Mouse (Mus musculus): ENCODE results near the gene Nomo1. TPM values are rescaled to one million over a fixed set of nuclear protein-coding genes. Genes with fewer than 3 reads are reported as not detected.

Gene Nomo1
- polyA plus RNA-seq, 1 experiment from 2014 or later = 44.2 TPM

DNA sequence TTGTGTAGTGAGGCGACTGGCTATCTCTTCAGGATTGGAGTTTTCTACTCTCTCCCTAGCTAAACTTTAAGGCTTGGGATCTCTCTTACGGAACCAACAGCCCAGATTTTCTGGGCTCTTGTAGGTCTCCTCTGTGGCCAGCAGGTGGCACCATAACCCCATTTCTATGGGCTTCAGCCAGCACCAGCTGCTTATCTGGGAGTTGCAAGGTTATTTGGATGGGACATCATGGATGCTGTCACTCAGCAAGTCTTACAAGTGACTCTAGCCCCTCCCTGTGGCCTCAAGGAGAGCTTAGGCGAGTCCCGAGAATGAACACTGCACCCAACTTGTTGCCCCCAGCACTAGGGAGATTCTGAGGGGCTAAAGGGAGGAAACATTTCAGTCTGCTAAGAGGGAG lies 62.6 kb downstream of the Nomo1 start:
- WGBS = 2% methylated on average over 4 of the region's 4 CpGs
- Histone ChIP-seq H3K9me3 (no peaks in the 10 kb centered on the region), H3K4me1 (peaks cover 52% of the 10 kb centered on the region), H3K27ac (peak overlapping the region; percentile 95; the same call in 1 of the 2 replicates), H3K36me3 (0 out of 2 replicates have a peak, but pooled peaks cover 4% of the 10 kb centered on the region), H3K4me3 (peak overlapping the region; percentile 70; the same call in 1 of the 2 replicates), H3K27me3 (ENCODE audit: insufficient read depth, poor library complexity, severe bottlenecking) (peaks cover 55% of the 10 kb centered on the region)
- peak; percentile 85 for DNase-seq (ENCODE audit: low spot score)

DNA sequence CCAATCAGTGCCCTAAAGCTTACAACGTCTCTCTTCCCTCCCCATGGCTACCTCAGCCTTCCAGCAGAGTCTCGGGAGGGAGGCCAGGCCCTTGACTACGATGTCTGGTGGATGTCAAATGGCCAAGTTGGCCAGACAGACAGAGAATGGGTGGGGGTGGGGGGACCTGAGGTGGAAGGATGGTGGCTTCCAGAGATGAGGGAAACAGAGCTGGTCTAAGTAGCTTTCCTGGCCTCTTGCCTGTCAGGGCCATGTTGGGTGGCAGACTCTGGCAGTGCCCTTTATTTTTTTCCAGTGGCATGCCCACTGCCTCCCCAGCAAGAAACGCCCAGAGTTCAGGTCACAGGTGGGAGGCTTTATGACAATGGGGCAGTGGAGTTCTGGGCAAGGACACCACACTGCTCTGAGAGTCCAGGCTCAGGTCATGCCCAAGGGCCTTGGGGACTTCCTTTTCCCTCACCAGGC lies 63.9 kb downstream of the Nomo1 start:
- Histone ChIP-seq H3K9me3 (no peaks in the 10 kb centered on the region), H3K27ac (peak overlapping the region; percentile 95), H3K4me3 (peak overlapping the region; percentile 70), H3K27me3 (ENCODE audit: insufficient read depth, poor library complexity, severe bottlenecking) (peaks cover 51% of the 10 kb centered on the region), H3K36me3 (0 out of 2 replicates have a peak, but pooled peaks cover 4% of the 10 kb centered on the region), H3K4me1 (peaks cover 52% of the 10 kb centered on the region)
- WGBS = 30% methylated on average over 4 of the region's 4 CpGs
- DNase-seq (ENCODE audit: low spot score) = no peak

DNA sequence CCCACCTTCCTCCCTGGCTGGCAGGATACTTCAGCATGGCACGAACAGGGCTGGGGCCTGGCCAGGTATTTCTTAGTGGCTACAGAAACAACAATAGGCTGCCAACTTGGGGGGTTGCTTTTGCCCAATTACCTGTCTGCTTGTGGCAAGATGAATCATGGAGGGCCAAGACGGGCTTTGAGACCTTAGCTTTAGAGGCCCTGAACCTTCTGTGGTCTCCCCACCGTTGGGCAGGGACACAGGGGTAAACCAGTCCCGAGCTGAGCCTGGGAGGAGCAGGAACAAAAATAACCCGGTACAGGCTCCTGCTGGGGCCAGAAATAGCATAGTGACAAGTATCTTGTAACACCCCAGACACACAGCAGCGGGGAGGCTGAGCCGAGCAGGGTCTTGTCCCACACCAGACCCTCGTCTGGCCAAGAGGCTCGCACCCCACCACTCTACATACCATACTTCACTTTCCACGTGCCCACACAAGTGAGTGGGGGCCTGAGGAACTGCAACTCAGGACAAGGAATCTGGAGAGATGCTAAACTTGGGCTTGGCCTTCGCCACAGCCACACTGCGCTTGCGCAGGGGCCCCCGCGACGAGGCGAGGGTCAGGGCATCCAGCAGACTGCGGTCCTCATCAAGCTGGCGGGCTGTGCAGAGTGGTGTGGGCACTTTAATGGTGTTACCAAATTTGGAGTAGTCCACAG lies 64.9 kb downstream of the Nomo1 start:
- WGBS = 41% methylated on average over 19 of the region's 19 CpGs
- Histone ChIP-seq H3K27ac (peak overlapping the region; percentile 95), H3K9me3 (no peaks in the 10 kb centered on the region), H3K27me3 (ENCODE audit: insufficient read depth, poor library complexity, severe bottlenecking) (peaks cover 53% of the 10 kb centered on the region), H3K4me1 (peaks cover 52% of the 10 kb centered on the region), H3K4me3 (peak overlapping the region; percentile 70), H3K36me3 (0 out of 2 replicates have a peak, but pooled peaks cover 4% of the 10 kb centered on the region)
- peak; percentile 90 for DNase-seq (ENCODE audit: low spot score)

GRCm38 (mm10) chr7:46098919-46099286 lies 65.4 kb downstream of the Nomo1 start:
- Histone ChIP-seq H3K4me3 (peak overlapping the region; percentile 70), H3K9me3 (no peaks in the 10 kb centered on the region), H3K27ac (peak overlapping the region; percentile 95), H3K27me3 (ENCODE audit: insufficient read depth, poor library complexity, severe bottlenecking) (peaks cover 53% of the 10 kb centered on the region), H3K4me1 (peaks cover 52% of the 10 kb centered on the region), H3K36me3 (0 out of 2 replicates have a peak, but pooled peaks cover 4% of the 10 kb centered on the region)
- 79% methylated on average over 19 of the region's 19 CpGs for WGBS
- DNase-seq (ENCODE audit: low spot score) = no peak

DNA sequence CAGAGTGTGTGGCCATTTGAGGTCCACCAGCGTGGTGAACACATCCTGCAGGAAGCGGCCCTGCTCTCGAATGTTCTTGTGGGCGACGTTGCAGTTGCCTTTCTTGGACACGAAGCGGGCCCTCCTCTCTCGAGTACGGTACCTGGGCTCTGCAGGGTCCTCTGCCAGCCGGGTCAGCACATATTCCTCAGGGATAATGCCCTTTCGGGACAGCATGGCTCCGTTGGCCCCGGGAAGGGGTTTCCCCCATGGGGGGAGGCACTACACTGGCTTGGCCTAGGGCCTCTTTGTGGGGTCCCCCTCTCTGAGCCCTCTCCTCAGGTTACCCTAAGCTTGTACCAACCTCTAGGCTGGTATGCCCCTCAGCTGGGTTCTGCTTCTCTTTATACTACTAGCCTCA lies 66.2 kb downstream of the Nomo1 start:
- WGBS = 74% methylated on average over 13 of the region's 13 CpGs
- peak overlapping the region; percentile 70 for H3K4me3 ChIP-seq
- peaks cover 52% of the 10 kb centered on the region for H3K4me1 ChIP-seq
- 0 out of 2 replicates have a peak, but pooled peaks cover 4% of the 10 kb centered on the region for H3K36me3 ChIP-seq
- peaks cover 53% of the 10 kb centered on the region for H3K27me3 ChIP-seq (ENCODE audit: insufficient read depth, poor library complexity, severe bottlenecking)
- H3K27ac ChIP-seq = peak overlapping the region; percentile 95
- H3K9me3 ChIP-seq = no peaks in the 10 kb centered on the region
- no peak for DNase-seq (ENCODE audit: low spot score)

- Histone ChIP-seq H3K36me3 (0 out of 2 replicates have a peak, but pooled peaks cover 4% of the 10 kb centered on the region), H3K4me1 (peaks cover 52% of the 10 kb centered on the region), H3K9me3 (no peaks in the 10 kb centered on the region), H3K4me3 (peak within 1 kb of the TSS; percentile 70), H3K27ac (peak within 1 kb of the TSS; percentile 95), H3K27me3 (ENCODE audit: insufficient read depth, poor library complexity, severe bottlenecking) (peaks cover 53% of the 10 kb centered on the region)
- DNase-seq (ENCODE audit: low spot score) = peak; percentile 94
- WGBS = under 1% methylated on average over 34 of the region's 34 CpGs
Measured at GRCm38 (mm10) chr7:46100563-46100962, 67.1 kb downstream of the Nomo1 start, which contains the start of gene Kcnj11. Kcnj11 (minus strand) TSS chr7:46100764.

DNA sequence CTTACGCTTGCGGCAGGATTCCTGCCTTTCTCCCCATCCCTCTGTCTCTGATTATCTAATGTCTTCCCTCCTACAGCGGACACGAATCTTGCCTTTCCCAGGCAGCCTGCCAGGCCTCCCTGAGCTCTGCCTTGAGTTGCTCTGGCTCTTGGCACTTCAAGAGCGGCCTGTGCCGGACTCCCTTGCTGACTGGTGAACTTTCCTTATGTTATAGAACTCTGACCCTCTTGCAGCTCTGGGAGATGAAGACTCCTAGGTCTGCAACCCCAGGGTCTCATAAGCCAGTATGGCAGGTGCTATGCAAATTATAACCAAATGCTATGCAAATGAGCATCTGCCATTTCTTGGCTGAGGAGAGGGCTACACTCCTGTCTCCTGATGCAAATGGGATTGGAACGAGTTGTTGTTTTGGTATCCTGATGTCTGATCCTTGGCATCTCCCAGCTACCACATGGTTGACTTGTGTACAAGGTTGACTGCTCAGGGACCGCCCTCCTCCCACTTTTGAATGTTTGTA lies 69.6 kb downstream of the Nomo1 start:
- no peak overlapping the region for H3K27ac ChIP-seq
- WGBS = 81% methylated on average over 8 of the region's 8 CpGs
- no peak for DNase-seq (ENCODE audit: low spot score)
- peaks cover 60% of the 10 kb centered on the region for H3K27me3 ChIP-seq (ENCODE audit: insufficient read depth, poor library complexity, severe bottlenecking)
- no peaks in the 10 kb centered on the region for H3K9me3 ChIP-seq
- no peak overlapping the region for H3K4me3 ChIP-seq
- H3K36me3 ChIP-seq = 0 out of 2 replicates have a peak, but pooled peaks cover 4% of the 10 kb centered on the region
- H3K4me1 ChIP-seq = peaks cover 36% of the 10 kb centered on the region

DNA sequence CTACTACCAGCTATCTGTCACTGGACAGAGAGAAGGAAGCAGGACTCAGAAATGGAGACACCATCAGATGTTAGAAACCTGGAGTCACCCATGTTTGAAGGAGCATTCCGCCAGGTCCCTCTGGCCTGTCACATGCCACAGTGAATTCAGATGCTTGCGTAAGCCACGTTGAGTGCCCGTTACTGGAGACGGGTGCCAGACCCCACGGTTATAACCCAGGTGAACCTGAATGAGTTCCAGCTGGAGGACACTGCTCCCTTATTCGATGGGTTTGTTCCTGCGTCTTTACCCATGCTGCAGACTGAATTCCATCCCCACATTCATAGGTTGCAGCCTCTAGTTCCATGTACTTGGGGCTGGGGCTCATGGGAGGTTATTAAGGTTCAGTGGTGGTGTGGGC lies 70.3 kb downstream of the Nomo1 start:
- no peak for DNase-seq (ENCODE audit: low spot score)
- 0 out of 2 replicates have a peak, but pooled peaks cover 4% of the 10 kb centered on the region for H3K36me3 ChIP-seq
- whole genome bisulfite sequencing = 82% methylated on average over 8 of the region's 8 CpGs
- no peak overlapping the region for H3K4me3 ChIP-seq
- no peak overlapping the region for H3K27ac ChIP-seq
- H3K27me3 ChIP-seq (ENCODE audit: insufficient read depth, poor library complexity, severe bottlenecking) = peaks cover 60% of the 10 kb centered on the region
- H3K4me1 ChIP-seq = peaks cover 30% of the 10 kb centered on the region
- no peaks in the 10 kb centered on the region for H3K9me3 ChIP-seq

DNA sequence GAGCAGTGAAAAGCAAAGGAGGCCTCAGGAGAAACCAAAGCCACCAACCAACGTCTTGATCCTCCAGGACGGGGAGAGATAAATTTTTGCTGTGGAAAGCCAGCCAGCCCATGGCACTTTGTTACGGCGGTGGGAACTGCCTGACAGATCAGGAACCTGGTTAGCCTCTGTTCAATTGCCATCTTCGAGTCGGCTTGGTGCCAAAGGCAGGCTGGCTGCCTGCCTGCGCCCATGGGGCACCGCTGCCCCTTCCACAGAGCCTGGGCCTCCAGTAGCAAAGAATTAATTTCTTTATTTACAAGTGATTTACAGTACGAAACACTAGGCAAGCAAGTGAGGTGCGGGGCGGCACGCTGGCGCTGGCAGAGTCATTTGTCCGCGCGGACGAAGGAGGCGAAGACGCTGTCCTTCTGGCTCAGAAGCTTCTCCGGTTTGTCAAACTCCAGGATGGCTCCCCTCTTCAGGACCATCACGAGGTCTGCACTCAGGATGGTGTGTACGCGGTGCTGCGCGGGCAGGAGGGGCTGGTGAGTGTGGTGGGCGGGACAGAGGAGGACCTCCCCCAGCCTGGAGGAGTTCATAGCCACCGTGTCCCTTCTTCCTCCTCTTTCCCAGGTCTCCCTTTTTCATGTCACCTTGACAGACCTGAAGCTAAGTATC lies 70.9 kb downstream of the Nomo1 start:
- Histone ChIP-seq H3K27me3 (ENCODE audit: insufficient read depth, poor library complexity, severe bottlenecking) (peaks cover 54% of the 10 kb centered on the region), H3K9me3 (no peaks in the 10 kb centered on the region), H3K36me3 (no peaks in the 10 kb centered on the region), H3K27ac (no peak overlapping the region), H3K4me1 (peaks cover 24% of the 10 kb centered on the region), H3K4me3 (no peak overlapping the region)
- 78% methylated on average over 27 of the region's 27 CpGs for WGBS
- DNase-seq (ENCODE audit: low spot score) = no peak

DNA sequence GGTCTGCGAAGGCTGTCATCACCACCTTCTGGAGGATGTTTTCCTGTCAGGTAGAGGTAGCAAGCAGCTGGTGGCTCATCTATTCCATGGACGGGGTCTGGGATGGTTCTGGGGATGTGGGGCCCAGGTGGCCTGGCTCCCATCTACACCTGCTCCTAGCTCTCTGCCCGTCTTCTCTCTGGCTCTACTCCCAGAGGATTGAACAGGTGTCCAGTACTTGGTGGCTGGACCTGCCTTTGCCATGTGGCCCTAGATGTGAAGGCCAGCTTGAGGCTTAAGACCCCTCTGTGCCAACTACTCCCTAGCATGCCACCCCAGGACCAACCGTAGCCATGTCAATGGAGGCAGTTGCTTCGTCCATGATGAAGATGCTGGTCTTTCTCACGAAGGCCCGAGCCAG lies 72.0 kb downstream of the Nomo1 start:
- DNase-seq (ENCODE audit: low spot score) = no peak
- 88% methylated on average over 7 of the region's 7 CpGs for WGBS
- Histone ChIP-seq H3K4me1 (peaks cover 21% of the 10 kb centered on the region), H3K36me3 (no peaks in the 10 kb centered on the region), H3K4me3 (no peak overlapping the region), H3K27ac (no peak overlapping the region), H3K27me3 (ENCODE audit: insufficient read depth, poor library complexity, severe bottlenecking) (peaks cover 44% of the 10 kb centered on the region), H3K9me3 (no peaks in the 10 kb centered on the region)

DNA sequence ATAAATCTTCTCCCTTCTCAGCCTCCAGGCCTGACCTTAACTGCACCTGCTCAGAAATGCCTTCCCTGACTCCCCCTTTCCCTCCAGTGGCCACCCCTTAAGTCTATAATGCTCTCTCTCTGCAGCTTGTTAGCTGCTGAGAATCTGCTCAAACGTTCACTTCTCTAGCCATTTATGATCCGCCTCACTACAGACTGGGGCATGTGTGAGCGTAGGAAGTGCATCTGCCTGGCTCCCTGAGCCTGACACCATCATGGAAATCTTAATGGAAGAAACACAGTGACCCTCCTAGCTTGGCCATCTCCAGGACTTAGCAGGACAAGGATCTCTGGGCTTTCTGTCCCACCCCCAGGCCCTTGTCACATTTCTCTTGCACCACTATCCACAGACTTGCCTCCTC lies 76.6 kb downstream of the Nomo1 start:
- WGBS = 74% methylated on average over 3 of the region's 3 CpGs
- Histone ChIP-seq H3K36me3 (no peaks in the 10 kb centered on the region), H3K4me3 (no peak overlapping the region), H3K27me3 (ENCODE audit: insufficient read depth, poor library complexity, severe bottlenecking) (peaks cover 24% of the 10 kb centered on the region), H3K4me1 (peaks cover 54% of the 10 kb centered on the region), H3K9me3 (no peaks in the 10 kb centered on the region), H3K27ac (0 out of 2 replicates have a peak overlapping the region, but pooled peaks have one; percentile 84)
- no peak for DNase-seq (ENCODE audit: low spot score)

- peaks cover 65% of the 10 kb centered on the region for H3K4me1 ChIP-seq
- H3K9me3 ChIP-seq = no peaks in the 10 kb centered on the region
- no peak overlapping the region for H3K4me3 ChIP-seq
- DNase-seq (ENCODE audit: low spot score) = no peak
- H3K36me3 ChIP-seq = no peaks in the 10 kb centered on the region
- peak overlapping the region; percentile 84 for H3K27ac ChIP-seq
- peaks cover 14% of the 10 kb centered on the region for H3K27me3 ChIP-seq (ENCODE audit: insufficient read depth, poor library complexity, severe bottlenecking)
- 77% methylated on average over 15 of the region's 15 CpGs for WGBS
Measured at GRCm38 (mm10) chr7:46111212-46111817, 77.8 kb downstream of the Nomo1 start.

Measured in heart, embryonic 10.5 days (tissue).